Mouse (Mus musculus): ENCODE data around the gene Lpar2. TPM values are rescaled to one million over a fixed set of nuclear protein-coding genes. Genes with fewer than 3 reads are reported as not detected.

Gene Lpar2
- total RNA-seq, 1 experiment from 2014 or later = 0.48 TPM

DNA sequence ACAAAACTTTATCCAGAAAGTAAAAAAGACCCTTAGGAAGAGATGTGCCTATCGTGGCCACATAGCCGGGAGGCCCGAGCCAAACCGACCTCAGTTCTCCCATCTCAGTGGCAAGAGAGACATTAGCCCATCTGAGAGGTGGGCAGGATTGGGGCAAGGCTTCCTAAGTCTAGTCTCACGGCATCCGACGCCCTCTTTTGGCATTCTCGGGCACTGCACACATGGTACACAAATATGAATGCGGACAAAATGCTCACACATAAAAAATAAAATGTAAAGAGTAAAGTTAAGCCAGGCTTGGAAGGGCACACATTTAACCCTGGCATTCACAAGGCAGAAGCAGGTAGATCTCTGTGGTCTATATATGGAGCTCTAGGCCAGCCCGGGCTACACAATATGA lies 31.6 kb downstream of the Lpar2 start:
- no peak for ATAC-seq (replicated peaks; ENCODE audit: insufficient number of reproducible peaks, low FRiP score, low TSS enrichment, poor library complexity, severe bottlenecking)

DNA sequence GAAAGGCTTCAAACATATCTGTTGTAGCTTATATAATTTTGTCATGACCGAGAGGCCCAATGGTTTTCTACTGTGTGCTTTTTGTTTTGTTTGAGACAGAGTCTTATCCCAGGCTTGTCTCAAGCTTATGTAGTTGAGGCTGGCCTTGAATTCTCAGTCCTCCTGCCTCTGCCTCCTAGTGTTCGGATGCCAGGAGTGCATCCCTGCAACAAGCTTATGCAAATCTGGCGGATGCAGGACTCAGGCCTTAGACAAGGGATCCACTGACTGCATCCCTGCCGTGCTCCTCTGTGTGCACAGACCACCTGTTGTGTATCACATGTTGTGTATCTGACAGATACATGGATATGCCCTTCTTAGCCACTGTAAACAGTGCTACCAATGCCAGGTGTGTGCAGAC lies 38.6 kb downstream of the Lpar2 start:
- ATAC-seq (replicated peaks; ENCODE audit: insufficient number of reproducible peaks, low FRiP score, low TSS enrichment, poor library complexity, severe bottlenecking) = no peak

- no peak; the same call in 1 of the 2 replicates for ATAC-seq (replicated peaks; ENCODE audit: insufficient number of reproducible peaks, low FRiP score, low TSS enrichment, poor library complexity, severe bottlenecking)
Measured at GRCm38 (mm10) chr8:69861251-69861650, 39.0 kb downstream of the Lpar2 start.

- no peak for ATAC-seq (replicated peaks; ENCODE audit: insufficient number of reproducible peaks, low FRiP score, low TSS enrichment, poor library complexity, severe bottlenecking)
Measured at GRCm38 (mm10) chr8:69863387-69864020, 41.3 kb downstream of the Lpar2 start.

- no peak for ATAC-seq (replicated peaks; ENCODE audit: insufficient number of reproducible peaks, low FRiP score, low TSS enrichment, poor library complexity, severe bottlenecking)
Measured at GRCm38 (mm10) chr8:69864180-69864579, 42.0 kb downstream of the Lpar2 start.

- no peak for ATAC-seq (replicated peaks; ENCODE audit: insufficient number of reproducible peaks, low FRiP score, low TSS enrichment, poor library complexity, severe bottlenecking)
Measured at GRCm38 (mm10) chr8:69867696-69868326, 45.6 kb downstream of the Lpar2 start.

- ATAC-seq (replicated peaks; ENCODE audit: insufficient number of reproducible peaks, low FRiP score, low TSS enrichment, poor library complexity, severe bottlenecking) = no peak
Measured at GRCm38 (mm10) chr8:69870003-69870765, 48.0 kb downstream of the Lpar2 start.

GRCm38 (mm10) chr8:69870907-69871306 lies 48.7 kb downstream of the Lpar2 start:
- ATAC-seq (replicated peaks; ENCODE audit: insufficient number of reproducible peaks, low FRiP score, low TSS enrichment, poor library complexity, severe bottlenecking) = no peak

DNA sequence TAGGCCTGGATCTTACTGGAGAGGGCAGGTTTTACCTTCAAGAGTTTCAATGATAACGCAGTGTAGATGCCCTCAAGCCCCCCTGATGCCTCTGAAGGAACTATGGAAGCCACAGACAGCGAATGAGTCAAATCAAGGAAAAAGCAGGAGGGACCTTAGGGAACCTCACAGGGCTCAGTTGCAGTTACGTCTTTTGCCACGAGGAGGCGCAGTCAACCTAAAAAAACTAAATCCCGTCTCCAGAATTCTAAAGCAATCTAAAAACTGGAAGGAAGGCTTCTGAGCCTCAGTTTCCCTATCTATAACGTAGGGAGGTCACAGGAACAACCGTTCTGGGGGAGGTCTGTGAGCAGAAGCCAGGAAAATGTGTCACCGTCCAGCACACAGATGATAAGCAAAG lies 51.9 kb downstream of the Lpar2 start:
- ATAC-seq (replicated peaks; ENCODE audit: insufficient number of reproducible peaks, low FRiP score, low TSS enrichment, poor library complexity, severe bottlenecking) = no peak

- no peak for ATAC-seq (replicated peaks; ENCODE audit: insufficient number of reproducible peaks, low FRiP score, low TSS enrichment, poor library complexity, severe bottlenecking)
Measured at GRCm38 (mm10) chr8:69874654-69875053, 52.4 kb downstream of the Lpar2 start.

DNA sequence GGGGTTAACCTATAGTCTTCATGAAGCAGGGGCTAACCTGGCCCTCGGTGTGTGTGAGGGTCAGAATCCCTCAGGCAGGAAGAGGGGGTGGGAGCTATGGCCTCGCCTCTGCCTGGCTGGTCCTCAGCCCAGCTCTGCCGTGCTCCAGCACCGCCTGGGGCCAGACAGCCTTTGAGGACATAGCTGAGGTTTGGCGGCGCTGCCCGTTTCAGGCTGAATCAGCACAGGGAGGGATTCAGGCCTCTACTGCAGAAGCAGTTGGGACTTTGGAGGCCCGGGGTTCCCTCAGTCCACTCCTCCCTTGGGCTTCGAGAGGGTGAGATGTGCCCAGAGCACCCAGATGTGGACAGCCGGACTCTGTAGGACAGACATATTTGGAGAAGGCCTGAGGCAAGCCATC lies 53.9 kb downstream of the Lpar2 start:
- ATAC-seq (replicated peaks; ENCODE audit: insufficient number of reproducible peaks, low FRiP score, low TSS enrichment, poor library complexity, severe bottlenecking) = no peak

DNA sequence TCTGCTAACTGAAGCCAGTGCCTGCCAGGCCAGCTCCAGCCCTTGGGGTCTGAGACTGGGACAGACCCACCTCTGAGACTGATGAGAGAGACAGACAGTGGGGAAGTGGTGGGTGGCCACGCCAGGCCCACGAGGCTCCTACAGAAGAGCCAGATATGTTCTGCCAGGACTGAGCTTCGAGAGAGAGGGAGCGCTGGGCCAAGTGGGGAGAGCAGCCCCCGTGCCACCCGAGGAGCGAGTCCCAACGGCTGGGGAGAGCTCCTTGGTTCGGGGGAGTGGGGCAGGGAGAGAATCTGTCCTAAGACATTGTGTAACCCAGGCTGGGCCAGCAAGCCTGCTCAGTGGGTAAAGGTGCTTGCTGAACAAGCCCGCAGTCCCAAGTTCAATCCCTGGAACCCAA lies 54.7 kb downstream of the Lpar2 start:
- no peak for ATAC-seq (replicated peaks; ENCODE audit: insufficient number of reproducible peaks, low FRiP score, low TSS enrichment, poor library complexity, severe bottlenecking)

GRCm38 (mm10) chr8:69877396-69877795 lies 55.2 kb downstream of the Lpar2 start:
- ATAC-seq (replicated peaks; ENCODE audit: insufficient number of reproducible peaks, low FRiP score, low TSS enrichment, poor library complexity, severe bottlenecking) = no peak

GRCm38 (mm10) chr8:69877992-69878391 lies 55.8 kb downstream of the Lpar2 start:
- no peak for ATAC-seq (replicated peaks; ENCODE audit: insufficient number of reproducible peaks, low FRiP score, low TSS enrichment, poor library complexity, severe bottlenecking)

DNA sequence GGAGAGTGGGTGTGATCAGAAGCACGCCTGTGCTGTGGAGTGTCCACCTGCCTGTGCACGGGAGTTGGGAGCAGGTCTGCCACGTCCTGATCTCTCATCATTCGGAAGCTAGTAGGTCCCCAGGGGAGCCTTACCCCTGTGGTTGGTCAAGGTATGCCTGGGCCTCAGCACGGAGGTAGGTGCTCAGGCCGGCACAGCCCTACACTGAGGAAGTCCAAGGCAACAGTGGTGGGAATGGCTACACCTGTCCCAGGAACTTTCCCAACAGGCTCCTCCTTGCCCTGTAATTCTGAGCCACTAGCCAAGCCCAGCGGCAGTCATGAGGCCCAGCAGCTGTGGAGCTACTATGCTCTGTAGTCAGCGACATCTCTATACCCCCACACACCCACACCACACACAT lies 57.4 kb downstream of the Lpar2 start:
- ATAC-seq (replicated peaks; ENCODE audit: insufficient number of reproducible peaks, low FRiP score, low TSS enrichment, poor library complexity, severe bottlenecking) = no peak

Other genes with a start within 250 kb of the Lpar2 start
- gene Zfp868, start 196.9 kb upstream of the Lpar2 start, total RNA-seq (2017) = 25.9 to 37.5 TPM (median 28.9 TPM) in 3 replicates
- 0.10 to 0.32 TPM in 2 of 3 replicates, not detected in the other for gene Zfp964, start 167.9 kb upstream of the Lpar2 start, total RNA-seq (2017)
- 68.4 to 82.0 TPM (median 80.1 TPM) in 3 replicates for gene Zfp869, start 111.7 kb upstream of the Lpar2 start, total RNA-seq (2017)
- gene Zfp963, start 72.5 kb upstream of the Lpar2 start, total RNA-seq (2017) = 6.5 to 9.4 TPM (median 7.6 TPM) in 3 replicates
- not detected in 3 replicates for gene Gm20422, start 47.5 kb upstream of the Lpar2 start, total RNA-seq (2017)
- gene Atp13a1, start 31.3 kb upstream of the Lpar2 start, total RNA-seq (2017) = 10.5 to 25.2 TPM (median 16.7 TPM) in 3 replicates
- 28.2 to 42.8 TPM (median 32.0 TPM) in 3 replicates for gene Zfp866, start 31.3 kb upstream of the Lpar2 start, total RNA-seq (2017)
- gene Gmip, start 13.8 kb upstream of the Lpar2 start, total RNA-seq (2017) = 112 to 186 TPM (median 157 TPM) in 3 replicates
- 4.5 to 11.8 TPM (median 9.7 TPM) in 3 replicates for gene Pbx4, start 10.1 kb downstream of the Lpar2 start, total RNA-seq (2017)
- not detected in 3 replicates for gene Cilp2, start 65.3 kb downstream of the Lpar2 start, total RNA-seq (2017)
- gene Tssk6, start 79.8 kb downstream of the Lpar2 start, total RNA-seq (2017) = 0.95 to 1.6 TPM (median 1.1 TPM) in 3 replicates
- 91.2 to 131 TPM (median 108 TPM) in 3 replicates for gene Ndufa13, start 80.1 kb downstream of the Lpar2 start, total RNA-seq (2017)
- not detected in 3 replicates for gene Yjefn3, start 80.3 kb downstream of the Lpar2 start, total RNA-seq (2017)
- 65.6 to 93.7 TPM (median 68.3 TPM) in 3 replicates for gene Gatad2a, start 174.0 kb downstream of the Lpar2 start, total RNA-seq (2017)
- gene Mau2, start 220.3 kb downstream of the Lpar2 start, total RNA-seq (2017) = 58.1 to 68.4 TPM (median 66.0 TPM) in 3 replicates
- gene Sugp1, start 220.4 kb downstream of the Lpar2 start, total RNA-seq (2017) = 32.1 to 49.3 TPM (median 38.7 TPM) in 3 replicates